Mouse (Mus musculus): ENCODE results near the gene Cntnap1.

Cntnap1 gene

GRCm38 (mm10) chr11:101170811-101171610, 688 bp downstream of the Cntnap1 start, which contains the start of gene Plekhh3:
Gene Plekhh3, minus strand, starts transcription at chr11:101171351.
- DNase-seq (ENCODE audit: extremely low spot score) = peak; percentile 95

- DNase-seq (ENCODE audit: extremely low spot score) = peak; percentile 76
These were observed 1.6 kb downstream of the Cntnap1 start for GRCm38 (mm10) chr11:101171721-101172433.

- DNase-seq (ENCODE audit: extremely low spot score) = no peak
These were observed 2.1 kb downstream of the Cntnap1 start for GRCm38 (mm10) chr11:101172434-101172815.

- DNase-seq (ENCODE audit: extremely low spot score) = no peak
These were observed 2.8 kb downstream of the Cntnap1 start for GRCm38 (mm10) chr11:101173112-101173511.

- DNase-seq (ENCODE audit: extremely low spot score) = peak; percentile 85
These were observed 3.5 kb downstream of the Cntnap1 start for GRCm38 (mm10) chr11:101173631-101174388.

GRCm38 (mm10) chr11:101174389-101174745, 4.0 kb downstream of the Cntnap1 start:
- no peak for DNase-seq (ENCODE audit: extremely low spot score)

- no peak for DNase-seq (ENCODE audit: extremely low spot score)
These were observed 4.7 kb downstream of the Cntnap1 start, which contains the start of gene Ccr10 for GRCm38 (mm10) chr11:101174851-101175628. Gene Ccr10, minus strand, starts transcription at chr11:101175443.

GRCm38 (mm10) chr11:101175636-101176116, 5.4 kb downstream of the Cntnap1 start:
- no peak for DNase-seq (ENCODE audit: extremely low spot score)

GRCm38 (mm10) chr11:101176117-101176691, 5.9 kb downstream of the Cntnap1 start:
- DNase-seq (ENCODE audit: extremely low spot score) = peak; percentile 47

- DNase-seq (ENCODE audit: extremely low spot score) = peak; percentile 48
These were observed 6.8 kb downstream of the Cntnap1 start for GRCm38 (mm10) chr11:101176933-101177773.

- no peak for DNase-seq (ENCODE audit: extremely low spot score)
These were observed 8.0 kb downstream of the Cntnap1 start for GRCm38 (mm10) chr11:101178061-101179058.

GRCm38 (mm10) chr11:101179306-101179705, 9.0 kb downstream of the Cntnap1 start:
- DNase-seq (ENCODE audit: extremely low spot score) = no peak

- no peak for DNase-seq (ENCODE audit: extremely low spot score)
These were observed 9.9 kb downstream of the Cntnap1 start for GRCm38 (mm10) chr11:101180261-101180660.

GRCm38 (mm10) chr11:101180846-101181740, 10.8 kb downstream of the Cntnap1 start:
- DNase-seq (ENCODE audit: extremely low spot score) = peak; percentile 65

- DNase-seq (ENCODE audit: extremely low spot score) = no peak
These were observed 11.6 kb downstream of the Cntnap1 start for GRCm38 (mm10) chr11:101181961-101182360.

- DNase-seq (ENCODE audit: extremely low spot score) = no peak
These were observed 12.6 kb downstream of the Cntnap1 start for GRCm38 (mm10) chr11:101182771-101183517.

- no peak for DNase-seq (ENCODE audit: extremely low spot score)
These were observed 14.7 kb downstream of the Cntnap1 start for GRCm38 (mm10) chr11:101184984-101185383.
